Mouse (Mus musculus) spleen, postnatal 4 days (tissue): ENCODE results near the gene Prodh2.
"Not testable (repeated sequence)": the region's sequence is repeated elsewhere in the genome, so short reads cannot be mapped to it uniquely, and the experiment has no call there.

Source experiments
- DNase-seq, 2 experiments: peaks; one replicate each; pipeline ENCODE4 v3.0.0; 2022; ENCODE audit warnings: low spot score in 2 of 2

The Prodh2 gene

DNA sequence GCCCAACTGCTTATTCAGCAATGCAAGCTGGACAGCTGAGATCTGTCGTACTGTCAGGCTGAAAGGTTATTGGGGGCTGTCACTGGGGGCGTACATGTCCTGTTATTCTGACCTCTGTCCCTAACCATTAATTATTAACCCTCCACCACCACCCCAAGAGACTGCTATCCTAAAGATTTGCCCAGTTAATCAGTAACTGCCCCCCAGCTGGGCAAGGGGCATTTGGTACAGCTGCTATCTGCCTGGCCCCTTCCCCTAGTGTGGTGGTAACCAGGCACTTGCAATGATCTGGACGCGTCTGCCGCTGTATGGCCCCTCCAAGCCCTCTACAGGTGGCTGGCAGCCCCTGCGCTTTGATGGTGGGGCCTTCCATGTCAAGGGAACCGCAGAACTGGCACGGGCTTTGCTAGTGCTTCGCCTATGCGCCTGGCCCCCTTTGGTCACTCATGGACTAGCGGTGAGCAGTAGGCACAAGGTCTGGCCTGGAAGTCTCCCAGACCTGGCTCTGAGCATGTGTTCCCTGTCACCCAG is at the start of gene Prodh2:
TSS of gene Prodh2 (plus strand) at position 222 of the 531 bp plus-strand sequence.
- no peak for DNase-seq

DNA sequence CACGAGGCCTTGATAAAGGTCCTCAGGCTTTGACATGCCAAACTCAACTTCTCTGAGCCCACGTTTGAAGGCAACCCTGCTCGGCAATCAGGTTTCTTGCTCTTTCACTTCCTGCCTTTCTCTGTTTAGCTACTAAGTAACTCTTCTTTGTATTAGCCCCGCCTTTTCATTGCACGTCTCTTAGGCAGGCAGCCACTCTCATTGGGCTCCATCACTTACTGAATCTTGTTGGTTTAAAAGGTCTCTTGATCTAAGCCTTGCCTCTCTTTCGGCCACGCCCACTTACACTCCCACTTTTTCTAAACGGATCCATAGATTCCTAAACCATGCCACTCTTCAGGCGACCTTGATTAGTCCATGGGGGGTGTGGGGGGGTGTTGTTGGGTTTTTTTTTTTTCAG is 49.7 kb upstream of the Prodh2 start:
- DNase-seq, result no peak

DNA sequence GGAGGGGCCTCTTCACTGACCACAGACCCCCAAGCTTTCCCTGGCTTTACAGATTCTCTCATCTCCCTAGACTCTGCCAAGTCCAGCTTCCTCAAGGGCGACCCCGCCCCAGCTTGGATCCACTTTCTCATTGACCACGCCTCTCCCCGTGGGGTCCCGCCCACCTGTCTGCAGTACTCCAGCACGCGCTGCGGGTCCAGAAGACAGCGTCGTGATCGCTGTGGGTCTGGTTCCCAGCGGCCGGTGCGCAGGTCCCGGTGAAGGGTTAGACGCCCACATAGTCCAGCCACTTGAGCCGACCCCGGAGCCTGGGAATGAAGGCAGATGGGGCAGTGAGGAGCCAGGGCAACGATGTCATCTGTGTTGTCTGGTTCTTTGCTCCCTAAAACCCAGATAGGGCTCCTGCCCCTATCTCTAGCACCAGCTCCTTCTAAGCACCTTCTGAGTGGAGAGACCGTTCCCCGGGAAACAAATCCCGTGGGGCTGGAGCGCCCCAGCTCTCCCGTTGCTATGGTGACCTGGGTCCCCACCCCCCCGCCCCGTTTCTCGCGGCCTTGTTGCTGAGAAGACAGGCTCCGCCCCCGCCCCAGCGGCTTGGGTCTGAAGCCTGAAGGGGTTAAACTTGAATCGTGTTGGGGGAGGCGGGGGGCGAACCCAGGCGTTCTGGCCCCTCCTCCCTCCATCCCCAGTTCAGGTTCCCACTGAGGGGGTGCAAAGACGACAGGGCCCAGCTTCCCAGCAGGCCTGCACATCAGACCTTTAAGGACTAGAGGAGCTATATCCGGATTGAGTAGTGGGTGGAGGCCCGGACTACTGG is 49.1 kb upstream of the Prodh2 start:
- no peak for DNase-seq

DNA sequence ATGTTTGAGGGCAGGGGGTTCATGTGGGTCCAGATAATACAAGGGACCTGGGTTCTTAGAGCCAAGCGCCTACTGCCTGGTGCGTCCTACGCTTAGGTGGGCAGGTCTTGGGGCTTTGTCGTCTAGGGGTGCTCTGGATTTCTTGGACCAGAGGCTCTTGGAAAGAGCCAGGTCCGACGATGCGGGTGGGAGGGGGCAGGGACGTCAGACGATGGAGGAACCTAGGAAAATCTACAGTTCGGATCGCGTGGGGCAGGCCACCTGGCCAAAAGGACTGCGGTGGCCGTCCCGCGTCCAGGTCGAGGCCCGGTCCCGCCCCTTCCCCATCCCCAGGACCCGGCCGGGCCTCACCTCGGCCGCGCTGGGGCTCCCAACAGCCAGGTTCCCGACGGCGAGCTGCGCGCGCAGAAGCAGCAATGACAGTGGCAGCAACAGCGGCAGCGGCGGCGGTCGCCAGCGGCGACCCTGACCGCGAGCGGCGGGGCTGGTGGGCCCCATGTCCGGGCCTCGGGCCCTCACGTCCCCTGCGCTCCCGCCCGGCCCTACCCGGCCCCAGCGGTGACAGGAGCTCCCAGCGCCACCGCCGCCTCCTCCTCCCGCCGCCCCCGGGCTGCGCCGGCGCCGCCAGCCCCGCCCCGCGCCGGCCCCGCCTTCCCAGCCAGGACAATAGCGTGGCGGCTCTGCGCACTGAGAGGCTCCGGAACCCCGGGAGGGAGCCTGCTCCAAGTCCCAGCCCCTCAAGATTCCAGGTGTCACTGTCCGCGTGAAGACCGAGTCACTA is 48.3 kb upstream of the Prodh2 start, which contains the start of gene Aplp1:
TSS of gene Aplp1 (minus strand) at position 565 of the 781 bp plus-strand sequence.
- DNase-seq, result no peak

DNA sequence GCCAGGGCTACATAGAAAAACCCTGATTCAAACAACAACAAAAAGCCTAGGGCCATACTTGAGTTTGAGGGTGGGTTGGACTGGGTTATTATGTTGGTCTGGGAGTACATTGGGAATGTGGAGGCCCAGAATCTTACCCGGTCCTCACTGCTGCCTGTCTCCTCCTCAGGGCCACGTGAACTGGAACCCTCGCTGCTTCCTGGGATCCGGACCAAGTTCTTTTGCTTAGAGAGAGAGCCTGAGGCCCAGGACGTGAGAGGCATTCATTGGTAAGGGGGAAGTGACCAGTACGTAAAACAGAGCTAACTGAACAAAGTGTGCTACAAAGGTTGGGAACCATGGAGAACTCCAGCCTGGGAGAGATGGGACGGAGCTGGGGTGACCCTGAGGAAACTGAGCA is 43.2 kb upstream of the Prodh2 start:
- DNase-seq, result no peak

DNA sequence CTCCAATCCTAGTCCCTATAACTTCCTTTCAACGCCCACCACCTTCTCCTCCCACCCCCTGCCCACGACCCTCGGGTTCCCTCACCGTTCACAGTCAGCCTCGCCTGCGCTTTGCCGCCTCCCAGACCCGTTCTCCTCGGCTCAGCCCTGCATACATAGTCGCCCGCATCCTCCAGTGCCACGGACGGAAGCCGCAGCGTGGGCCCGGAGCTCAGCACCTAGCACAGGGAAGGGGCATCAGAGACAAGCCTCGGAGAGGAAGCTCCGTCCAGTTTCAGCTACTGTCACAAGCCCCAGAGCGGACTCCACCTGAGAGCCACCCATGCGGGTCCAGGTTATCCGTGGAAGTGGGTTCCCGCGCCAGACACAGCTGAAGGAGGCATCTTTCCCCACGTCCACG is 40.1 kb upstream of the Prodh2 start:
- no peak for DNase-seq

DNA sequence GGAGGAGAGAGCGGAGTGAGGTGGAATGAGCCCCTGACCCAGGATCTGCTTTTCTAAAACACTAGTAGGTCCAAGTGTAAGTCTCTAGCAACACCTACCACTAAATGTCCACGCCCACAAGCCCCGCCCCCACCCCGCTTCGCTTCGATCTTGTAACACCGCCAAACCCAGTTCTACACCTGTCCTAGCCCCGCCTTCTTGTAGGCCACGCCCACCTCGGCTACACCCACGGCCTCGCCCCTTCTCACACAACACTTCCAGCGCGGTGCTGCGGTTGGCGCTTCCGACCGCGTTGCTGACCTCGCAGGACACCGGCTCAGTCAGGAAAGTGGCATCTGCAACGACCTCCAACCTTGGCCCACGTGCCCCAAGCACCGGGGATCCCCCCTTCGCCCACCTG is 39.7 kb upstream of the Prodh2 start:
- DNase-seq, result peak; percentile 55 to 74

DNA sequence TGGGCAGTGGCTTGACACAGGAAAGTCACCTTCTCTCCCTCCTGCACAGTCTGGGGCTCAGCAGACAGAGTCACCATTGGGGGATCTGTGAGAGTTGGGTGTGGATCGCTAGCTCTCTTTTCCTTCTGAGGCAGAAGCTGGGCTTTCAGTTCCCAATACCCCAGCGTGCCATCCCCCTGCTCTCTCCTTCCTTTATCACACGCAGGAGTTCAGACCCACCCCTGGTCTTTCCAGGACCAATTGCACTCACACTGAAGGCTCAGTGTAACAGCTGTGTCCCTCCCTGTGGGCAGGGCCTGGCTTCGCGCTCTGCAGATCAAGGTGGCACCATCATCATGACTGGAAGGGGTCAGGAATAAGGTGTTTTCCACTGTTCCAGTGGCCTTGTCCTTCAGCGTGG is 39.2 kb upstream of the Prodh2 start:
- DNase-seq, result no peak

DNA sequence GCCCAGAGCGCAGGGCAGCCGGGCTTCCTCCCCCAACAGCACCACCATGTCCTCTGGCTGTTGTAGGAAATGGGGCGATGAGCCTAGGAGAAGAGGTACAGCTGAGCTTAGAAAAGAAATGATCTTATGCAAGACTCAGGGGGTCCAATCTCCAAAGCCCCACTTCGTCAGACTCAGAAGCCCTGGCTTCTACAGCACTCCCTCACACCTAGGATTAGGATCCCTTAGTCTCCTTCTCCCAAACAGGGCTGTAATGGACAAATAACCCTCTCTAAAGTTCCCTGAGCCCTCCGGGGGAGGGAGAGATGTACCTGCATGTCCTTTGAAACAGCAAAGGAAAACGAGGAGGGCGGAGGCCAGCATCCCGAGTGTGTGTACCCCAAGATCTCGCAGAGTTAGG is 36.9 kb upstream of the Prodh2 start:
- DNase-seq, result no peak

DNA sequence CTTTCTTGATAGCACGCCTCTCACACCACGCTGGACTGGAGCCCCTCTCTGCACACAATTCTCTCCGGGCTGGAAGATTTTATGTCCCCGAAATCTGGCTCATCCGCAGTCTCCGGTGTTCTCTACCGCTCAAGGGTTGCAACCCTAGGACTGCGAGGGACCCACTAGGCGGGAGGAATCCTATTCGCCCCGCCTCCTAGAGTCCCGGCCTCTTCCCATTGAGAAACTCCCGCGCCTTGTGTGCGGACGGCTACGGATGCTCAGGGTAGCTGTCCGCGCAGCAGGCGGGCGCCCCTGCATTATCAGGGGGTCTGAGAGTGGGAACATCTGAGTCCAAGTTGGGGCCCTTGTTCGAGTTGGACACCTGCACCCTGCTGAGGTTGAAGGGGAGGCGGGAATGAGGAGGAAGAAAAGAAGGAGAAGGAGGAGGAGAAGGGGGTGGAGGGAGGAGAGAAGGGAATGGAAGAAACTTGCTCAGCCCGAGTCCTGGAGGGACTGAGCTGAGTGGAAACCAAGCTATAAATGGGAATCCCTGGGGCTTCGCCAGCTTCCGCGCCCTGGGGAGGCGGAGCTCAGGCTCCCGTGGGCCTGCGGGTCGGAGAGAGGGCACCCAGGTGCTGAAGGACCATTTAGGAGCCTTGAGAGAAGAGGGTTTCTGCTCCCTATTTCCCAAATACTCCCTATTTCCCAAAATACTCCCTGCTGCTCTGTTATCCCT is 36.4 kb upstream of the Prodh2 start:
- DNase-seq, result no peak

DNA sequence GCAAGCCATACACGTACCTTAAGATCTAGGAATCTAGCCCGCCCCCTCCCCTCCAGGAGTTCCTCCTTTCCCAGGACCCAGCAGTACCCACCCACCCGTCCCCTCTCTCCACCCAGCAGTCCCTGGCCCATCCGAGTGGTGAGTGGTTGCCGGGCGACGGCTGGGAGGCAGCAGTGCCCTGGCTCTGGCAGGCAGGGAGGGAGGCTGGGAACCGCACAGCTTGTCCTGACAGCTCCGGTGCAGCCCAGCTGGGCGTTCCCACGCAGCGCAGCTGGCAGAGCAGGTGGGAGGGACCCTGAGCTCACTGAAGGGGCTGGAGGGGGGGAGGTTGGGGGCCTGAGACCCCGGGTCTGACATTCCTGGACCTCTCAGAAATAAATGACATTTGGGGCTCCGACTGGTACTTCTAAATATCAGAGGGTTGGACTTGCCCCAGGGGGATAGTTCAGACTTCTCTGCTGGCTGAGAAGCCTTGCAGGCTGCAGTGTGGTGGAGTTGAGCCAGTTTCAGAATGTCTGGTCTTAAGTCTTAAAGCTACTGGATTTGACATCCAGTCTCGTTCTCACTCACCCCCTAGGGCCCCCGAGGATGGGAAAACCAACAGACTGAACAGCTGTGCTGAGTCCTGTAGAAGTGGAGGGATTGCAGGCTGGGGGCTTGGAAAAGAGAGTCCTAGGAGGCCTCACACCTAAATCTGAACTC is 35.6 kb upstream of the Prodh2 start, which contains the start of the genes Kirrel2 and Nphs1:
TSS of gene Kirrel2 (minus strand) at position 62 of the 702 bp plus-strand sequence.
TSS of gene Nphs1 (plus strand) at position 687 of the 702 bp plus-strand sequence.
- no peak for DNase-seq

DNA sequence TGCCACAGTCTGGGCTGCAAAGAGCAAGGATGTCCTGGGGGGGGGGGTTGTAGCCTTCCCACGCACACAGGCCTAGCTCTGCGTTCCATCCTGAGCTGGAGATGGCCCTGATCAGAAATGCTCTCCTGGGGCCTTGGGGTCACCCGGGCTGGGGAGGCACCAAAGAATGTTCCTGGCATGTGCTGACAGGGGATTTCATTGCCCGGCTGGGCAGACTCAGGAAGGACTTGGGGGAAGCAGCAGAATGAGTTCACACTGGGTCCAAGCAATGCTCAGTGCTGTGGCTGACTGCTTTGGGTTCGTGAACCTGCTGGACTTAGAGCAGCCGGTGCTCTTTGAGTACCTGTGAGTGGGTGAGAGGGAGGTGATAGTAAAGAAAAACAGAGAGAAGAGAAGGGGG is 33.9 kb upstream of the Prodh2 start:
- no peak for DNase-seq

DNA sequence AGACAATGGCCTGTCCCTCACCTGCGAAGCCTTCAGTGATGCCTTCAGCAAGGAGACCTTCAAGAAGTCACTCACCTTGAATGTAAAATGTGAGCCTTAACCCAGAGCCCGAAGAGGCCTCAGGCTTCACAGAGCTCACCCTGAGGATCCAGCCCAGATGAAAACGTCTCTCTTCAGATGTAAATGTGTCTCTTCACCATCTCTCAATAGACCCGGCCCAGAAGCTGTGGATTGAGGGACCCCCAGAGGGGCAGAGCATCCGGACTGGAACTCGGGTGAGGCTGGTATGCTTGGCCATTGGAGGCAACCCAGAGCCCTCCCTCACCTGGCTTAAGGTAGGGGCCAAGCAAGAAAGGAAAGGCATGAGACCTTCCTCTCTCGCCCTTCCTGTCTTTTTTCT is 29.9 kb upstream of the Prodh2 start:
- DNase-seq, result no peak

DNA sequence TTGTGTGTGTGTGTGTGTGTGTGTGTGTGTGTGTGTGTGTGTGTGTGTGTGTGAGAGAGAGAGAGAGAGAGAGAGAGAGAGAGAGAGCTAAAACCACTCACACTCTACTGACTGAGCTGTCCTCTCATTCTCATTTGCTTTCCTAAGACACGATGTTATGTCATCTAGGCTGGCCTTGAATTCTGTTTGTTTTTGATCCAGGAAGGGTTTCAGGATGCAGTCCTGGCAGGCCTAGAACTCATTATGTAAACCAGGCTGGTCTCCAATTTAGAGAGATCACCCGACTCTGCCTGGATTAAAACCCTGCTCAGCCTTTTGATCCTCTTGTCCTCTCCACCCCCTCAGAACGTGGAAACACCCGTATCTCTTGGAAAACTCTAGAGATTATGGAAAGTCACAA is 29.4 kb upstream of the Prodh2 start:
- DNase-seq, result no peak

DNA sequence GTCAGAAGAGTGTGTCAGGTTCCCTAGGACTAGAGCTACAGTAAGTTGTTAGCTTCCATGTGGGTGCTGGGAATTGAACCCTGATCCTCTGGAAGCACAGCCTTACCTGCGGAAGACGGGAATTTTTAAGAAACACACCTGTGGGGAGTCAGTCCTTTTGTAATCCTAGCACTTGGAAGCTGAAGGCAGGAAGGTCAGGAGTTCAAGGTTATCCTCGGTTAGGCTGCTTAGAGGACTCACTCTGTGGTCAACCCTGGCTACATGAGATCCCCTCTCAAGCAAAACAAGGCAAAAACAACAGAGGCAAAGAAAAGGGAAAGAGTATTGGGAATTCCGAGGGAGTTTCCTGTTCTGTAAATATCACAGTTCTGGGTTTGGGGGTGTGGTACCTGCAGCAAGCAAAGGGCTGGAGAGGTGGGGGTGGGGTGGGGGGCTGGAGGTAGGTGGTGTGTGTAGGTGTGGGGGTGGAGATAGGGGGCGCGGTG is 28.6 kb upstream of the Prodh2 start:
- DNase-seq, result no peak

DNA sequence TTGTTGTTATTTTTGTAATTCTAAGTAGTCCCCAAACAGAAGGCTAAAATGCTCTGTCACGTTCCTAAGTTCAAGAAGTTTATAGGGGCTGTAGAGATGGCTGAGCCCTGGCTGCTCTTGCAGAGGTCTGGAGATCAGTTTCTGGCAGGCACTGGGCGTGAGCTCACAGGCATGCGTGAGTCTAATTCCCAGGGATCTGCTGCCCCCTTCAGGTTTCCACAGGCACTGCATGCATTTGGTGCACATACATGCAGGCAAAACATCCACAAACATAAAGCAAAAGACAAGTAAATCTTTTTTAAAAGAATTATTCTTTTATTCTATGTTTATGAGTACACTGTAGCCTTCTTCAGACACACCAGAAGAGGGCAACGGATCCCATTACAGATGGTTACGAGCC is 21.0 kb upstream of the Prodh2 start:
- peak; percentile 43 to 78 for DNase-seq

DNA sequence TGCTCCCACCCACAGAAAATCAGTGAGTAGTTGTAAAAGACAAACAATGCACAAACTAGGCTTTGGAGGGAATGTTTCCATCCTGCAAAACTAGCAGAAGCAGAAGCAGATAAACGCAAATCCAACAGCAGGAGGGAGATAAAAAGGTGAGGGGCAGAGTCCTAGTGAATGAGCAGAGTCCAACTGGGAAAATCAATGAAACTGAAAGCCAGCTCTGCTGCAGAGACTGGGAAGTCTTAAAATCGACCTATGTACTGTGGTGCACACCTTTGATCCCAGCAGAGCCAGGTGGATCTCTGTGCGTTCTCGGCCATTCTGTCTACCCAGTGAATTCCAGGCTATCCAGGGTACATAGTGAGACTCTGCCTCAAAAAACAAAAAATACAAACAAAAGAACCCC is 18.4 kb upstream of the Prodh2 start:
- no peak for DNase-seq

DNA sequence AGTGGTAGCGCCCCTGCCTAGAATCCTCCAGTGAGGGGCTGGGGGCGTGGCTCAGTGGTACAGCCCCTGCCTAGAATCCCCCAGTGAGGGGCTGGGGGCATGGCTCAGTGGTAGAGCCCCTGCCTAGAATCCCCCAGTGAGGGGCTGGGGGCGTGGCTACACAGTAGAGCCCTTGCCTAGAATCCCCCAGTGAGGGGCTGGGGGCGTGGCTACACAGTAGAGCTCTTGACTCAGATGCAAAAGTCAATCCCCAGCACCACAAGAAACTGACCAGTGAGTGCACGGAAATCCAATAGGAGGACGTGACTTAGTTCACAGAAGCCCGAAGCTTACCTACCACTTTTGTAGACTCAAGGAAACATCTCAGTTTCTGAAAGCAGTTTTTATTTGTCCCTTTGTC is 17.3 kb upstream of the Prodh2 start:
- not testable (repeated sequence) for DNase-seq

DNA sequence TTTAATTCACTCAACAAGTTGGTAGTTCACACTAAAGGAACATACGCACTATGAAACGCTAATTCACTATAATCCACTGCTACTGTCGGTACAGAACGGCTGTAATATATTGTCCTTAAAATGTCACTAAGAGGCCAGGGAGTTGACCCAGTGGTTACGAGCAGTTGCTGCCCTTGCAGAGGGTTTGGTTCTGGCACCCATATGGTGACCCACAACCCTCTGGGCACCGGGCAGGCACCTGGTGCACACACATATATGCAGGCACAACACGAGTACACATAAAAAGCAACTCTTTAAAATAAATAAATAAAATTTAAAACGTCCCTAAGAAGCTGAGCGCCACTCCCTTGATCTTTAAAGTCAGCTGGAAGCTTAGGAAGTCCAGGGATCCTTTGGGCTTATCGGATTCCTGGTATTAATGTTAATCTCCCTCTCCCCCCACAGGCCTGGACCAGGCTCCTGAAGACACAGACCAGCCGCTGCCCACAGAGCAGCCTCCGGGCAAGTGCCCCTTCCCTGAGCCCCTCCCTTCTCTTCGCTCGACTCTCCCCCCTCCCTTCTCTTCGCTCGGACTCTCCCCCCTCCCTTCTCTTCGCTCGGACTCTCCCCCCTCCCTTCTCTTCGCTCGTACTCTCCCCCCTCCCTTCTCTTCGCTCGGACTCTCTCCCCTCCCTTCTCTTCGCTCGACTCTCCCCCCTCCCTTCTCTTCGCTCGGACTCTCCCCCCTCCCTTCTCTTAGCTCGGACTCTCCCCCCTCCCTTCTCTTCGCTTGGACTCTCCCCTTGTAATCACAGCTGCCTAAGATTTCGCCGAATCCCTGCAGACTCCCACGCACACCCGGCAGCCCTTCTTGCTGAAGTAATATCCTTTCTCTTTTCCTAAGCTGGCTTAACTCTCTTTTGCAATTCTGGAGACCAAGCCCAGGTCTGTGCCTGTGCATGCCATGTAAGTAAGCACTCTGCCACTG is 15.7 kb upstream of the Prodh2 start:
- no peak for DNase-seq

DNA sequence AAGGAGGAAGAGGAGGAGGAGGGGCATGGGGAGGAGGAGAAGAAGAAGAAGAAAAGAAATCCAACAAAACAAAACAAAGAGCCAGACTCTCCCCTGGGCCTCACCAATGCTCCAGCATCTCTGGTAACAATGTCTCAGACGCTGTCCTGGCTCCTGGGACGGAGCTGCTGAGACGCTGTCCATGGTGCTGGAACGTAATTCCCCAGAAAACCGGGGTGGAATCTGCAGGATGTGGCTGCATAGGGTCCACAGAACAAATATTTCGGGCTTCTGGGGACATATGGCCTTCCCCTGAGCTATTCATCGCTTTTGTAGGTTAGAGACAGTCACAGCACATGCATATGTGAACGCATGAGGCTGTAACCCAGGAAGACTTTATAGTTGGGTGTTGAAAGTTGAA is 9.2 kb upstream of the Prodh2 start:
- DNase-seq, result no peak
